Mouse (Mus musculus): ENCODE data around the gene Gm8247.
A peak's percentile ranks its signal among the peaks of the same experiment; 100 is the strongest.
"Not testable (repeated sequence)": the region's sequence is repeated elsewhere in the genome, so short reads cannot be mapped to it uniquely, and the experiment has no call there.

The Gm8247 gene

GRCm38 (mm10) chr14:44582853-44583252 lies at the start of gene Gm8247:
Gm8247 (plus strand) TSS chr14:44583153.
- DNase-seq = not testable (repeated sequence)

- DNase-seq = not testable (repeated sequence)
Measured at GRCm38 (mm10) chr14:44547961-44548360, 35.0 kb upstream of the Gm8247 start.

GRCm38 (mm10) chr14:44591765-44592164 lies 8.8 kb downstream of the Gm8247 start:
- peak; percentile 1 to 2 for DNase-seq

DNA sequence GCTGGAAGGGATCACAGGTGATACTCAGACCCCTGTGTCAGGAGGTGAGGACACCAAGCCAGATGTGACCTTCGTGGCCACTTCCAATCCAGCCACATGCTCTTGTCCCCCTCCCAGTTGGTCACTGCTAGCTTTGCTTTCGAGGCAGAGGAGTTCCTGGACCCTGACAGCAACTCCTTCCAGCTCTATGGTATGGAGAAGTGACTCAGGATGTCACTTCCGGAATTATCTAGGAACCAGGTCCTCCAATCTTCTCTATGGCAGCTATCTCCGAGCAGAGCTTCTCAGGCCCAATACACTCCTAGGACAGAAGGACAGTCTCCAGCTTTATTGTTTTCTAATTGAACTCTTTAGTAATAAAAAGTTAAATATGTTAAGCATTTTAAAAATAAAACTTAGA lies 44.8 kb downstream of the Gm8247 start, which contains the start of gene Gm5624:
TSS of gene Gm5624 (minus strand) at position 202 of the 400 bp plus-strand sequence.
- not testable (repeated sequence) for DNase-seq
